Mouse (Mus musculus) ES-Bruce4 (cell line): Measurements from ENCODE around the gene Upb1. TPM values are rescaled to one million over a fixed set of nuclear protein-coding genes. Genes with fewer than 3 reads are reported as not detected.
"Not testable (repeated sequence)": the region's sequence is repeated elsewhere in the genome, so short reads cannot be mapped to it uniquely, and the experiment has no call there.

ENCODE experiments used
- H3K27ac ChIP-seq: 2 replicates; pipeline ENCODE4 v1.5.1; 2012; ENCODE audit warnings: low read length, inconsistent platforms; ENCODE audit not compliant: insufficient read depth
- H3K27me3 ChIP-seq: 2 replicates; pipeline ENCODE4 v1.6.1; 2012; ENCODE audit warnings: mild to moderate bottlenecking, low read length, inconsistent platforms; ENCODE audit not compliant: control insufficient read depth, poor library complexity, insufficient read depth, severe bottlenecking
- H3K36me3 ChIP-seq: 2 replicates; pipeline ENCODE4 v1.6.1; 2012; ENCODE audit warnings: inconsistent platforms, mild to moderate bottlenecking, low read length, moderate library complexity; ENCODE audit not compliant: control insufficient read depth, poor library complexity, insufficient read depth, severe bottlenecking
- H3K4me1 ChIP-seq: one replicate; pipeline ENCODE4 v1.8.1; 2011; ENCODE audit warnings: low read length; ENCODE audit not compliant: control insufficient read depth, insufficient read depth
- H3K4me3 ChIP-seq: 2 replicates; pipeline ENCODE4 v1.5.1; 2011; ENCODE audit warnings: low read depth, mild to moderate bottlenecking, low read length
- H3K9ac ChIP-seq: 2 replicates; pipeline ENCODE4 v1.6.1; 2012; ENCODE audit warnings: low read depth, mild to moderate bottlenecking, inconsistent platforms; ENCODE audit not compliant: poor library complexity, severe bottlenecking
- H3K9me3 ChIP-seq: replicated peaks from 2 replicates; pipeline ENCODE4 v1.6.1; 2012; ENCODE audit warnings: mild to moderate bottlenecking, low read length, inconsistent platforms; ENCODE audit not compliant: control insufficient read depth, poor library complexity, insufficient read depth, severe bottlenecking
- CTCF ChIP-seq: IDR thresholded peaks from one replicate; pipeline ENCODE4 v1.8.1; 2011; ENCODE audit warnings: low read depth, low read length
- EP300 ChIP-seq: IDR thresholded peaks from 2 replicates; pipeline ENCODE4 v1.6.1; 2011; ENCODE audit warnings: low read depth, low read length; ENCODE audit not compliant: insufficient read depth
- POLR2A ChIP-seq: IDR thresholded peaks from one replicate; pipeline ENCODE4 v1.8.1; 2011; ENCODE audit warnings: low read length; ENCODE audit not compliant: insufficient read depth
- polyA plus RNA-seq: library from polyadenylated mRNA; stranded (reverse); fragments of >200 nt; gene quantifications from 2 replicates; pipeline ENCODE4 v1.2.4, GENCODE M21; 2011; ENCODE audit warnings: low read depth; ENCODE audit not compliant: missing spikeins, insufficient read depth, insufficient read length

Gene Upb1
- polyA plus RNA-seq, 1 experiment, result not detected

DNA sequence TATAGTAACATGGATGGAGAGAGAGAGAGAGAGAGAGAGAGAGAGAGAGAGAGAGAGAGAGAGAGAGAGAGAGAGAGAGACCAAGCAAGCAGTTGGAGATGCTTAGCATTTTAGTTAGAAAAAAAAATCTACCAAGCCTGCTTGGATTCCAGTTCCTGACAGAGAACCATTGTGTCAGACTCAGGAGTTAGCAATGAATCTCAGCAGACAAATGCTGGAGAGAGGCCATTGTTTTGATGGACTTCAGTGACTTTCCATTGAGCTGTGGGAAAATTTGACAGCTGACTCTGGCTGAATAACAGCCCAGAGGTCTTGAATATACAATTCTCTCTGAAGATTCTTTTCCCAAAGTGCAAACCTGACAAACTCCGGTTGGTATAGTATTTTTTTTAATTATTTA lies 56.9 kb downstream of the Upb1 start:
- Histone ChIP-seq H3K9ac (no peak overlapping the region), H3K27me3 (no peaks in the 10 kb centered on the region), H3K9me3 (no peaks in the 10 kb centered on the region), H3K4me3 (no peak overlapping the region), H3K27ac (no peak overlapping the region), H3K36me3 (no peaks in the 10 kb centered on the region), H3K4me1 (no peaks in the 10 kb centered on the region)
- TF ChIP-seq EP300, result no peak
- no peak for TF ChIP-seq POLR2A
- no peak for TF ChIP-seq CTCF

DNA sequence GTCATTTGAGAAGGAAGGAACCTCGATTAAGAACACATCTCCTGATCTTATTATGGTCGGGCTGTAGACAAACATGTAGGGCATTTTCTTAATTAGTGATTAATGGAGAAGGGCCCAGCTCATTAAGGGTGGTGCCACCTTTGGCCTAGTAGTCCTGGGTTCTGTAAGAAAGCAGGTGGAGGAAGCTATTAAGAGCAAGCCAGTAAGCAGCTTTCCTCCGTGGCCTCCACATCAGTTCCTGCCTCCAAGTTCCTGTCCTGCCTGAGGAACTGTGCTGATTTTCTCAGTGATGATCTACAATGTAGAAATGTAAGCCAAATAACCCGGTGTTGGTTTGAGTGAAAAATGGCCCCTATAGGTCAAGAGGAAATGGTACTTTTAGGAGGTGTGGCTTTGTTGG lies 57.4 kb downstream of the Upb1 start:
- H3K36me3 ChIP-seq, result no peaks in the 10 kb centered on the region
- H3K4me1 ChIP-seq, result no peaks in the 10 kb centered on the region
- no peaks in the 10 kb centered on the region for H3K27me3 ChIP-seq
- H3K27ac ChIP-seq, result no peak overlapping the region
- no peak overlapping the region for H3K4me3 ChIP-seq
- no peaks in the 10 kb centered on the region for H3K9me3 ChIP-seq
- H3K9ac ChIP-seq, result no peak overlapping the region
- no peak for TF ChIP-seq POLR2A
- TF ChIP-seq EP300, result no peak
- TF ChIP-seq CTCF, result no peak

DNA sequence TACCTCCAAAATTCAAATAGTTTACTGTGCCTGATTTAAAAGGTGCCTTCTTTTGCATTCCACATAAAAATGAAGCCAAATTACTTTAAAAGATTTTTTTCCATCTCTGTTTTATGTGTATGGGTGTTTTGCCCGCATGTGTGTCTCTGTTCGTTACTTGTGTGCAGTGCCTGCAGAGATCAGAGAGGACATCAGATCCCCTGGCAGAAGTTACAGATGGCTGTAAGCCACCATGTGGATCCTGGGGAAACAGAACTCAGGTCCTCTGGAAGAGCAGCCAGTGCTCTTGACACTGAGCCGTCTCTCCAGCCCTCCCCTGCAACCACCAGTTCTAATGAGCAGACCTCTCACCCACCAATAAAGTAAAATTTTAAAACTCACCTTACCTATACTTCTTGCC lies 61.8 kb downstream of the Upb1 start:
- Histone ChIP-seq H3K27ac (no peak overlapping the region), H3K27me3 (no peaks in the 10 kb centered on the region), H3K9me3 (no peaks in the 10 kb centered on the region), H3K4me3 (no peak overlapping the region), H3K36me3 (no peaks in the 10 kb centered on the region), H3K9ac (no peak overlapping the region), H3K4me1 (no peaks in the 10 kb centered on the region)
- no peak for TF ChIP-seq POLR2A
- no peak for TF ChIP-seq CTCF
- no peak for TF ChIP-seq EP300

DNA sequence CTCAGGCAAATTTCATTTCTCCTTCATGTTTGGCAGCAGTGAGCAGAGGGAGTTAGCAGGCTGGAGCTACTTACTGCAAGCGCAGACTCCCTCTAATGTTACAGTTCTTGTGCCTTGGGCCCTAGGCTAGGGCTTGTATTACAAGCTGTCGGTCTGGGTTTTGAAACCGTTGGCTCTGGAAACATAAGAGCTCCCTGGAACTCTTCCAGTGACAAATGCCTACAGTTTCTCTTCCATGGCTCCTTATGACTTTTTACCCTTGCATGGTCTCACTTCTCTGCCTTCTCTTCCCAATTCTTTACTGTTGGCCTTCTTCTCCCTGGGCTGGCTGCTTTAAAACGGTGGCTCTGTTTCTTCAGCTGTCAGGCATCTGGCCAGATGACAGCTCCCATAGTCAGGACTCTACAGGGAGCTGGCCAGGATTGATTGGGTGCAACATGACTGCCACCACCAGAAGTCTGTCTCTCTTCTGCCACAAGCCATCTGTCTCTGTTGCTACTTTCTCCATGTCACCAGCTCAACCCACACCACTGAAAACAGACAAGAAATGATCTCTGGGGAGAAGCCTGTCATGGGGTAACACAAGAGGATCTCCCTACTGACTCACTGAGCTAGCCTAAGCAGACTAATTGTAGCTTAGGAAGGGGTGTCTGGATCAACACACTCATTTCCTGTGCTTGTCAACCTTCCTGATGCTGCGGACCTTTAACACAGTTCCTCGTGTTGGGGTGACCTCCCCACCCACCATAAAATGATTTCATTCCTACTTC lies 65.1 kb downstream of the Upb1 start:
- H3K36me3 ChIP-seq, result no peaks in the 10 kb centered on the region
- H3K9me3 ChIP-seq, result no peaks in the 10 kb centered on the region
- H3K4me3 ChIP-seq, result no peak overlapping the region
- no peaks in the 10 kb centered on the region for H3K27me3 ChIP-seq
- no peak overlapping the region for H3K27ac ChIP-seq
- H3K9ac ChIP-seq, result no peak overlapping the region
- H3K4me1 ChIP-seq, result no peaks in the 10 kb centered on the region
- TF ChIP-seq CTCF (no peak), POLR2A (no peak), EP300 (no peak)

DNA sequence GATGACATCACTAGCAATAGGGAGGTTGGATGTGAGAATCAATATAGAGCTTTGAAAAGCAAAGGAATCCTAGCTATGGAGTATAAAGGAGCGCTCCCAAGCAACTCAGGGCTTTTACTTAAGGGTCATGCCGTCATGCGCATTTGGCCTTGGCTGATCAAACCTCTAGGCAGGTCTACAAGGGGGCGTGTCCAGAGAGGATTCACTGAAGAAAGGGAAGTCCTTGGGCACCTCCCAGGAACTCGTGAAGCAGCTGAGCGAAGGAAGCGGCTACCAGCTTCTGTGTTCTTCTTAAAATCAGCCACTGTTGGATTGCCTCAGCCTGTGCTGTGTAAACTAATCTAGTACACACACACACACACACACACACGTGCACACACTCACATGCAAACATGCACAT lies 72.5 kb downstream of the Upb1 start:
- no peaks in the 10 kb centered on the region for H3K9me3 ChIP-seq
- no peak overlapping the region for H3K9ac ChIP-seq
- H3K36me3 ChIP-seq, result no peaks in the 10 kb centered on the region
- no peaks in the 10 kb centered on the region for H3K4me1 ChIP-seq
- no peak overlapping the region for H3K27ac ChIP-seq
- TF ChIP-seq CTCF (no peak), POLR2A (no peak), EP300 (no peak)
- 0 out of 2 replicates have a peak, but pooled peaks cover 1% of the 10 kb centered on the region for H3K27me3 ChIP-seq
- H3K4me3 ChIP-seq, result no peak overlapping the region

DNA sequence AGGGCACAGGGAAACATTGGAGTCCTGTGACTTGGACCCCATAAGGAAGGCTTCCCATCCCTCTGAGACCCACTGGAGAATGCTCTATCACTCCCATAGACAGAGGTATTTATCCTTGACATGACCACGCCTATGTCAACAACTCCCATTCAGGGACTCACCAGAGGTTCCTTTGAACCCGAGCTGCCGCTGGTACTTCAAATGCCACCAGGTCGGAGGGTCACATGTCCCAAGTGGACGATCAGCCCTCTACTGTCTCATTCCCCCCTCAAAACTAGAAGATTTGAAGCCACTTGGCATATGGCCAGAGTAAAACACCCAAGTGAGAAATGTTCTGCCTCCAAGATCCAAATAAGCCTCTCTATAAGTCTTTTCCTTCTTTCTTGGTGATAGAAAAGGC lies 73.7 kb downstream of the Upb1 start:
- no peaks in the 10 kb centered on the region for H3K9me3 ChIP-seq
- TF ChIP-seq CTCF (no peak), POLR2A (no peak), EP300 (no peak)

GRCm38 (mm10) chr10:75475139-75475850 lies 74.4 kb downstream of the Upb1 start:
- not testable (repeated sequence) for H3K9me3 ChIP-seq, H3K27ac ChIP-seq, H3K9ac ChIP-seq, H3K36me3 ChIP-seq, H3K27me3 ChIP-seq, H3K4me3 ChIP-seq, H3K4me1 ChIP-seq

More for the DNA sequence above, 73.7 kb downstream of the Upb1 start:
- Histone ChIP-seq H3K4me3 (no peak overlapping the region), H3K36me3 (no peaks in the 10 kb centered on the region), H3K27ac (no peak overlapping the region), H3K27me3 (0 out of 2 replicates have a peak, but pooled peaks cover 1% of the 10 kb centered on the region), H3K9ac (no peak overlapping the region), H3K4me1 (no peaks in the 10 kb centered on the region)
